Mouse (Mus musculus) CD4-positive naive resting alpha-beta T cell, adult 57 days (primary cell): ENCODE measurements around the gene Olfr868. TPM values are rescaled to one million over a fixed set of nuclear protein-coding genes. Genes with fewer than 3 reads are reported as not detected.

Experiments
- total RNA-seq: library from RNA; stranded (reverse); gene quantifications from one replicate; pipeline ENCODE4 v1.2.4, GENCODE M21; 2023

The Olfr868 gene
- not detected for total RNA-seq

DNA sequence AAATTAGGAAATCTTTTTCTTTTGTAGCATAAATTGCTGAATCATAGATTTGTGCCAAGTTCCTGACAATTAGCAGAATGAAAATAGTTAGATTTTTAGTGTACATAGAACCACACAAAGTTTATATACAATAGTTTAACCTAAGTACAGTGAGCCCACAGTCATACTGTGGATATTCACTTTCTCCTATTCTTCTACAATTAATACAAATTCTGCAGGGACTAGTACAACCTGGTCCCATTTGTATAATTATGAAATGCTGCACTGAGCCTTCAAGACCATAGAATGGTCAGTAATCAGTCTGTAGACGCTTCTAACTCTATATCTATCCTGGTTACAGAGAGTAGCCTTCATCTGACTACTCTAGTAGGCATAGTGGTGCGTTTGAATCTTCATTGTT, at the start of gene Olfr868:
Gene Olfr868 (plus strand): TSS at position 301 of the 400 bp plus-strand sequence.

DNA sequence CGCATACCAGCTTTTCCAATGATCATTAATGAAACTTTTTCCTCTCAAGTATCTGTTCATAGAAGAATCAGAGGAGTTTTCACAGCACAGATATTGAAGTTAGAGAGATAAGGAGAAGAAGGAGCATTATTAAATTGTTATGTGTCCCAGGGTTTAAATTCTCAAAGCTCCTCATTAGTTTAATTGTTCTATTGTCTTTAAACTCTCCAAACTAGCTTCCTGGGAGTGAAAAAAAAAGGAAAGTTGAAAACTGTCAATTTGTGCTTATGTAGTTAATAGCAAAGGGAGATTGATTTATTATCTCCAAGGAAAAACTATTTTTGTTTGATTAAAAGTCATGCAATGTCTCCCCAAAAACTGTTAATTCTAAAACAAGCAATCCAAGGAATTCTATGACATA, 41.0 kb upstream of the Olfr868 start, which contains the start of gene Olfr867:
Gene Olfr867 (minus strand): TSS at position 101 of the 400 bp plus-strand sequence.

GRCm38 (mm10) chr9:20128709-20129108, 30.3 kb downstream of the Olfr868 start, which contains the start of gene Olfr869:
Gene Olfr869, plus strand, starts transcription at chr9:20129009.

Other genes starting within 250 kb of the Olfr868 start
- gene Olfr860, start 248.9 kb upstream of the Olfr868 start, total RNA-seq = not detected
- not detected for gene Olfr862, start 210.6 kb upstream of the Olfr868 start, total RNA-seq
- gene Olfr77, start 181.8 kb upstream of the Olfr868 start, total RNA-seq = not detected
- gene Olfr866, start 70.6 kb upstream of the Olfr868 start, total RNA-seq = not detected
- gene Olfr867, start 41.1 kb upstream of the Olfr868 start, total RNA-seq = not detected
- not detected for gene Olfr869, start 30.4 kb downstream of the Olfr868 start, total RNA-seq
- not detected for gene Olfr870, start 75.4 kb downstream of the Olfr868 start, total RNA-seq
- gene Olfr871, start 113.6 kb downstream of the Olfr868 start, total RNA-seq = not detected
- not detected for gene Olfr872, start 138.5 kb downstream of the Olfr868 start, total RNA-seq
- gene Olfr39, start 183.7 kb downstream of the Olfr868 start, total RNA-seq = 0.38 TPM
- gene Olfr873, start 199.9 kb downstream of the Olfr868 start, total RNA-seq = not detected
- gene Olfr18, start 237.5 kb downstream of the Olfr868 start, total RNA-seq = not detected